Mouse (Mus musculus) liver, embryonic 14.5 days (tissue): ENCODE measurements at regions not wholly inside any gene's neighbourhood (a gene's known extent, or its start where the extent isn't known, plus 50 kb on each side); places are given as distances from the start of the nearest gene placed in this dataset.

ENCODE experiments used
- CTCF ChIP-seq: IDR thresholded peaks from 2 replicates; pipeline ENCODE4 v1.5.1; 2016; ENCODE audit warnings: antibody characterized with exemption, low read depth, control low read depth
- EP300 ChIP-seq: IDR thresholded peaks from 2 replicates; pipeline ENCODE4 v1.6.1; 2016; ENCODE audit warnings: antibody characterized with exemption, low read depth

GRCm38 (mm10) chr4:105557396-105557795 lies 232.3 kb upstream of the Gm12728 start:
- TF ChIP-seq EP300 (no peak), CTCF (no peak)
